Mouse (Mus musculus) hindbrain, postnatal 0 days (tissue): ENCODE data around the gene Sorl1. TPM values are rescaled to one million over a fixed set of nuclear protein-coding genes. Genes with fewer than 3 reads are reported as not detected.
A peak's percentile ranks its signal among the peaks of the same experiment; 100 is the strongest.

Experiments used
- ATAC-seq: fragments of 200-750 bp; cut with Nextera tagmentation; 2 replicates; pipeline ENCODE4 v1.8.0; 2017; ENCODE audit warnings: mild to moderate bottlenecking, moderate TSS enrichment, moderate library complexity
- DNase-seq: peaks from one replicate; pipeline ENCODE4 v3.0.0-alpha.2; 2015; ENCODE audit warnings: low spot score
- H3K27ac ChIP-seq: fragments of 300-500 bp; sonication (generic); 2 replicates; pipeline ENCODE4 v1.5.1; 2014; ENCODE audit warnings: mild to moderate bottlenecking
- H3K27me3 ChIP-seq: fragments of 300-500 bp; sonication (generic); 2 replicates; pipeline ENCODE4 v1.6.1; 2014; ENCODE audit warnings: low read length, mixed read lengths; ENCODE audit not compliant: insufficient read depth
- H3K36me3 ChIP-seq: fragments of 300-500 bp; sonication (generic); 2 replicates; pipeline ENCODE4 v1.6.1; 2014; ENCODE audit warnings: low read length, mixed read lengths; ENCODE audit not compliant: insufficient read depth
- H3K4me1 ChIP-seq: fragments of 300-500 bp; sonication (generic); 2 replicates; pipeline ENCODE4 v1.6.1; 2014; ENCODE audit warnings: antibody characterized with exemption, low read length, mixed read lengths; ENCODE audit not compliant: insufficient read depth
- H3K4me2 ChIP-seq: fragments of 300-500 bp; sonication (generic); 2 replicates; pipeline ENCODE4 v1.6.1; 2014; ENCODE audit warnings: low read depth, mild to moderate bottlenecking, low read length, moderate library complexity, mixed read lengths
- H3K4me3 ChIP-seq: fragments of 300-500 bp; sonication (generic); 2 replicates; pipeline ENCODE4 v1.5.1; 2014; ENCODE audit warnings: low read length
- H3K9ac ChIP-seq: fragments of 300-500 bp; sonication (generic); replicated peaks from 2 replicates; pipeline ENCODE4 v1.6.1; 2014; ENCODE audit warnings: mild to moderate bottlenecking, low read length, moderate library complexity, mixed read lengths
- H3K9me3 ChIP-seq: fragments of 300-500 bp; sonication (generic); 2 replicates; pipeline ENCODE4 v1.6.1; 2016; ENCODE audit warnings: low read length, mixed read lengths
- CTCF ChIP-seq: IDR thresholded peaks from 2 replicates; pipeline ENCODE4 v1.5.1; 2016; ENCODE audit warnings: antibody characterized with exemption, control low read depth, low read depth
- WGBS: fragments of 180-500 bp; shearing (Covaris S2); extraction: QIAGEN DNeasy Blood & Tissue Kit; methylation state at CpG from one replicate; pipeline ENCODE4 v1.1.7; 2014; 5-methylcytosine and 5-hydroxymethylcytosine counted together
- polyA plus RNA-seq: library from polyadenylated mRNA; unstranded; fragments of >200 nt; fragmentation: Nextera tagmentation; extraction: Ambion mirVana; gene quantifications from 2 replicates; pipeline ENCODE4 v1.2.1, GENCODE M21; 2015
- total RNA-seq: library from RNA; depleted of rRNA; stranded (reverse); fragments of >200 nt; gene quantifications from 2 replicates; pipeline ENCODE4 v1.2.3, GENCODE M21; 2014

Gene Sorl1
- total and polyA plus RNA-seq, 2 experiments from 2014 or later = 8.2 to 25.6 TPM

GRCm38 (mm10) chr9:41982760-41983159 lies 141.3 kb downstream of the Sorl1 start:
- Histone ChIP-seq H3K4me3 (no peak overlapping the region), H3K27me3 (no peaks in the 10 kb centered on the region), H3K9ac (no peak overlapping the region), H3K4me2 (no peak overlapping the region), H3K4me1 (no peaks in the 10 kb centered on the region), H3K36me3 (peaks cover 10% of the 10 kb centered on the region; the same call in 1 of the 2 replicates), H3K9me3 (no peaks in the 10 kb centered on the region), H3K27ac (no peak overlapping the region)
- WGBS = 80% methylated on average over 2 of the region's 2 CpGs
- ATAC-seq (no peak), DNase-seq (no peak)
- TF ChIP-seq CTCF = no peak

DNA sequence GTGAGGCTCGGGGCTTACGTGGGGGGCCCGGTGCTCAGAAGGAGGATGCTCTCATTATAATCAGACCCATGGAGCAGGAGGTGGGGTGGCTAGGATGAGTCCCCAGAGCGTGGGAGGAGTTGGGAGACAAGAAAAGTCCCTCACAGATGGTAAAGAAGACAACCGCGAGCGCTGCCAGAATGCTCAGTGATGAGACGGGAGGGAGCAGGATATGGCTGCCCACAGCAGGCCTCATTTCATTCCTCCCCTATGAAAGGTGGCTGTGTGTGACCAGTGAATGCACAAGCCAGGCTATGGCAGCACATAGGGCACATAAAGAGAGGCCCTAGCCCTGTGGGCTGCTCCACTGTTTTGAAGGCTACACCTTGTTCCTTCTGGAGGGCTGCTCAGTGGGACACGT lies 142.1 kb downstream of the Sorl1 start:
- TF ChIP-seq CTCF = no peak

DNA sequence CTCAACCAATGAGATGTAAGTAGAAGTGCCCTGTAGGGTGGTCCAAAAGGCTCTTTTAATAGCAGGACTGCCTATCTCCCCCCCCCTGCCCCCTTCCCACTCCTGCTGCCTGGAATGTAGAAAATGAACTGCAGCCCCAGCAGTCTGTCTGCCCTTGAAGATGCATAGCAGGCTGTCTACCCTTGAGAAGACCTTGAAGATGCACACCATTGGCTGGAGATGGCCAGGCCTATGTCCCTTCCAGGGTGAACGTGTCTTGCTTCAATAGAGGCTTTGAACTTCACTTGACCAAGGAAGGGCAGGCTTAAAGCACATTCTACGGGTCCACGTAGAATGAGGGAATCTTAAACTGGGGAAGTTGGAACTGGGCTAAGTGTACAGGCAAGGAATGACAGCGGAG lies 142.8 kb downstream of the Sorl1 start:
- Histone ChIP-seq H3K9me3 (no peaks in the 10 kb centered on the region), H3K4me1 (no peaks in the 10 kb centered on the region), H3K4me2 (no peak overlapping the region), H3K27me3 (no peaks in the 10 kb centered on the region), H3K36me3 (peaks cover 10% of the 10 kb centered on the region; the same call in 1 of the 2 replicates), H3K27ac (no peak overlapping the region), H3K4me3 (no peak overlapping the region), H3K9ac (no peak overlapping the region)
- WGBS = 84% methylated on average over 4 of the region's 4 CpGs
- TF ChIP-seq CTCF = no peak
- ATAC-seq = no peak
- no peak for DNase-seq

More for the DNA sequence above, 142.1 kb downstream of the Sorl1 start:
- no peak overlapping the region for H3K27ac ChIP-seq
- no peak overlapping the region for H3K4me2 ChIP-seq
- H3K9me3 ChIP-seq = no peaks in the 10 kb centered on the region
- WGBS = 84% methylated on average over 9 of the region's 9 CpGs
- ATAC-seq (no peak), DNase-seq (no peak)
- no peaks in the 10 kb centered on the region for H3K27me3 ChIP-seq
- H3K36me3 ChIP-seq = peaks cover 10% of the 10 kb centered on the region; the same call in 1 of the 2 replicates
- H3K4me3 ChIP-seq = no peak overlapping the region
- no peak overlapping the region for H3K9ac ChIP-seq
- H3K4me1 ChIP-seq = no peaks in the 10 kb centered on the region

GRCm38 (mm10) chr9:41980796-41981195 lies 143.3 kb downstream of the Sorl1 start:
- WGBS = 86% methylated on average over 5 of the region's 5 CpGs
- Histone ChIP-seq H3K9ac (no peak overlapping the region), H3K4me1 (no peaks in the 10 kb centered on the region), H3K36me3 (peaks cover 10% of the 10 kb centered on the region; the same call in 1 of the 2 replicates), H3K4me2 (no peak overlapping the region), H3K9me3 (no peaks in the 10 kb centered on the region), H3K4me3 (no peak overlapping the region), H3K27me3 (no peaks in the 10 kb centered on the region), H3K27ac (no peak overlapping the region)
- no peak for ATAC-seq
- TF ChIP-seq CTCF = no peak
- DNase-seq = no peak

- H3K4me1 ChIP-seq = peaks cover 4% of the 10 kb centered on the region; the same call in 1 of the 2 replicates
- no peaks in the 10 kb centered on the region for H3K27me3 ChIP-seq
- no peak overlapping the region for H3K27ac ChIP-seq
- H3K36me3 ChIP-seq = peaks cover 10% of the 10 kb centered on the region; the same call in 1 of the 2 replicates
- no peak for DNase-seq
- WGBS = 89% methylated on average over 6 of the region's 6 CpGs
- no peak overlapping the region for H3K9ac ChIP-seq
- H3K4me3 ChIP-seq = no peak overlapping the region
- ATAC-seq = no peak
- TF ChIP-seq CTCF = no peak
- H3K4me2 ChIP-seq = no peak overlapping the region
- no peaks in the 10 kb centered on the region for H3K9me3 ChIP-seq
These were observed 145.7 kb downstream of the Sorl1 start for GRCm38 (mm10) chr9:41978366-41978765.

- Histone ChIP-seq H3K4me3 (no peak overlapping the region), H3K27me3 (no peaks in the 10 kb centered on the region), H3K9ac (no peak overlapping the region), H3K27ac (no peak overlapping the region), H3K4me1 (peaks cover 4% of the 10 kb centered on the region; the same call in 1 of the 2 replicates), H3K4me2 (no peak overlapping the region), H3K9me3 (no peaks in the 10 kb centered on the region), H3K36me3 (peaks cover 13% of the 10 kb centered on the region; the same call in 1 of the 2 replicates)
- TF ChIP-seq CTCF = no peak
- no peak for DNase-seq
- WGBS = 91% methylated on average over 15 of the region's 15 CpGs
- no peak for ATAC-seq
These were observed 148.1 kb downstream of the Sorl1 start for GRCm38 (mm10) chr9:41975968-41976367.

- Histone ChIP-seq H3K27ac (no peak overlapping the region; the same call in 1 of the 2 replicates), H3K4me2 (no peak overlapping the region), H3K9ac (no peak overlapping the region), H3K4me1 (peaks cover 4% of the 10 kb centered on the region; the same call in 1 of the 2 replicates), H3K4me3 (no peak overlapping the region), H3K27me3 (no peaks in the 10 kb centered on the region), H3K9me3 (no peaks in the 10 kb centered on the region), H3K36me3 (peaks cover 13% of the 10 kb centered on the region; the same call in 1 of the 2 replicates)
- WGBS = 44% methylated on average over 3 of the region's 3 CpGs
- no peak for TF ChIP-seq CTCF
- ATAC-seq = peak; percentile 43
- no peak for DNase-seq
These were observed 149.4 kb downstream of the Sorl1 start for GRCm38 (mm10) chr9:41974661-41975060.
